Mouse (Mus musculus) right cerebral cortex, postnatal 36 days (tissue): ENCODE measurements at regions not wholly inside any gene's neighbourhood (a gene's known extent, or its start where the extent isn't known, plus 50 kb on each side); places are given as distances from the start of the nearest gene placed in this dataset.

Source experiments
- DNase-seq, 2 experiments: peaks; one replicate each; pipeline ENCODE4 v3.0.0; 2022; ENCODE audit warnings: low spot score in 2 of 2, mixed read lengths in 1 of 2

GRCm38 (mm10) chr4:127758961-127759360 is 211.8 kb downstream of the CK137956 start:
- DNase-seq: no peak

DNA sequence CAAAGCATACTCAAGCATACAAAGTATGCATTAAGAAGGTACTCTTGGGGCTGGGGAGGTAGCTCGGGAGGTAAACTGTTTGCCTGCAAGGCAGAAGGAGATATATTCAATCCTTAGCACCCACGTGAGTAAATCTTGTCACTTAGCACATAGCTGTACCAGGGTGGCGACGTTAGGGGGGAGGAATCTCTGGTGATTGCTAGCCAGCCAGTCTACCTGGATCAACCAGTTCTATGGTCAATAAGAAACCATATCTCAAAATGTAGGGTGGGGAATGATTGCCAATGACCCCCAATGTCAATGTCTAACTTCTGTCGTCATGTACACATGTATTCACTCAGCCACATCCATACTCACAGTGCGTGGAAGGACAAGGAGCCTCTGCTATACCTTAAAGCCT is 214.5 kb downstream of the CK137956 start:
- no peak for DNase-seq

GRCm38 (mm10) chr4:127750781-127751180 is 220.0 kb downstream of the CK137956 start:
- no peak for DNase-seq

GRCm38 (mm10) chr4:127747876-127748275 is 222.9 kb downstream of the CK137956 start:
- no peak for DNase-seq

DNA sequence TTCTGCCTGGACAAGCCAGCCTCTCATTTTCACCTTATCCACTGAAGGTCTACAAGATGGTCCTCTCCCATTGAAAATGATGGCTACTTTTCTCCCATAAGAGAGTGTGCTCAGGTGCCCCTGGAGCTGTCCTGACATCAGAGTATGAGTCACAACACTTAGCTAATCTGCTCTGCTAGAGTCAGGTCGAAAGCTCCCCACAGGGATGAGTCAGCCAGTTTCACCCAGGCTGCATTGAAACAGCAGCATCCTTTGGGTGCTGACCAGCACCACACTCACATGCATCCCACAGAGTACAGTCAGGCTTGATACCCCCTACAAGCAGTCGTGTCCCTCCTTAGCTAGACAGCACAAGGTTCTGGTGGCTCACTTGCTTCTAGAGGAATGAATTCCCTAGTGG is 234.0 kb downstream of the CK137956 start:
- peak; percentile 6 to 21 for DNase-seq

DNA sequence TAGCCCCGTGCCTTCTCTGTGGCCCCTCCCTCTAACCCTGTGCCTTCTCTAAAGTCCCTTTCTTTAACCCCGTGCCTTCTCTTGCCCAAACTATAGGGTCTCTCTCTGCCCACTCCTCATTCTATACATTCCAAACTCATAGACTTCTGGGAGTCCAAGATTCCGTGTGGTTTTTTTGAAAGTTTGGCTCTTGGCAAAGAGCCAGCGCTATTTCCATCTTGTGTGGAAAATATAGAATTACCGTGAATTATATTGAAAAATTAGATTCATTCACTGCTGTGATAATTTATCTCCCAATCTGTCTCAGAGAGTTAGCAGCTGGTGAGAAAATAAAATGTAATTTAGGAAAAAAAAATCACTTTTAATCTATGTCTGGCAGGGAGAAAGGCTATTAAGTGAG is 234.6 kb downstream of the CK137956 start:
- DNase-seq: no peak

DNA sequence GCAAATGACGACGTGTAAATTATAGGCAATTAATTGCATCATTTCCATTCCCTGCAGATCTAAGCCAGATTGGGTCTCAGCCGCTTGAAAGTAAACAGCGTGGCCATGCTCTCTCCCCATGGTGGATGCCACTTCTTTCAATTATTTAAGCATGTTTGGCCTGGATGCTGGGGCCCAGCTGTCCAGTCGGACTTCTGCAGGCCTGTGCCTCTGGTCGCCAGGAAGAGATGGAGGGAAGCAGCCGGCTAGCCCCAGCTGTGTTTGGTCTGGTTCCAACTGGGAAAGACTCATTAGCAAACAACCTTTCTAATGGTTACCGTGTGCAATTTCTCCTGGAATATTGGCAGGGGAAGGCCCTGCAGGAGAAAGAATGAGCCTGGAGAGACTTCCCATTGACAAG is 236.1 kb downstream of the CK137956 start:
- DNase-seq: no peak

DNA sequence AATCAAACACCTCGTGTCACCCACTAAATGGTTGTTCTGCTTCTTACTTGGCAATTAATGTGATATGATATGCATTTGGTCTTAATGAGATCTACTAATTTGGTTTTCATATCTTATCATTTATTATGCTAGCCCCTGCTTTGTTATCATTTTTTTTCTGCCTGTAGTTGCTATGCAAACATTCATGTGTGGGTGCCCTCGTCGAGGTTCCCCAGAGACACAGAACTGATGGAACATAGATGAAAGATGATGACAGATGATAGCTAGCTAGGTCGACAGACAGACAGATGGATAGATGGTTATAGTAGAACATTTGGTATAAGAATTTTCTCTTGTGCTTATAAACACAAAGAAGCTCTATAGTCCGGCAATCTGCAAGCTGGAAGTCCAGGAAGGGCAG is 252.1 kb downstream of the CK137956 start:
- no peak for DNase-seq

DNA sequence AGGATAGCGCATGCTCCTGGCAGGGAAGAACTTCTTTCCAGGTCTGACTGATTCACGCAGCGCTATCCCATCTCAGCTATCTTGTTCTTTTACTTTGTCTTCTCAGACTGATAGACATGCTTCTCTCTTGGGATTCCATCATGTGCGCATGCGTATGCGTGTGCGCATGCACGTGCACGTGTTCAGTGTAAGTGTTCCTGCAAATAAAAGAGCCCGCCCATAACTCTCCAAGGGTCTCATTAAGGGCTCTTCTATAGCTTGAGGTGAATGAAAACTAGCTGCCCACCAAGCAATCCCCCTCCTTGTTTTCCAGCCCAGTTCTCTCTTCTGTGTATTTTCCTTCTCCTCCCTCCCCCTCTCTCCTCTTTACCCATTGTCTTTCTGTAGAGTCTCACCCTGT is 258.5 kb downstream of the CK137956 start:
- no peak for DNase-seq

GRCm38 (mm10) chr4:127710816-127711215 is 259.9 kb downstream of the CK137956 start:
- no peak for DNase-seq

- no peak for DNase-seq
Observed at GRCm38 (mm10) chr4:127709746-127710145, 261.0 kb downstream of the CK137956 start.

DNA sequence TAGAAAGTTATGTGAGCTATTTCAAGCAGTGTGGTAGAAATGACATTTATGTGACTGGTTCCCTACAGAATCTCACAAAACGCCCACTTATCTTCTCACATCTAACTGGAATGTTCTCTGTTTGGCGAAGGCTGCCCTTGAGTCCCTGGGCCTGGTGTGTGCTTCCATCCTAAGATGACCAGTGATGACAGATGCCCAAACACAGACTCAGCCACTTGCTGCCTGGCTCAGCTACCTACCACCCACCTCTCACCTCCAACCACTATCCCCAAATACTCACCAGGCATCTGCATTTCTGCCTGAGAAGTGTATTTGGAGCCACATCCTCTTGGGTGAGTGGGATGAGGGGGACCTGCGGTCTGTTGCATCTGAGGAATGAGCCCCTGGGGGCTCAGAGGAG is 262.6 kb downstream of the CK137956 start:
- peak; percentile 67 to 84 for DNase-seq

- no peak for DNase-seq
Observed at GRCm38 (mm10) chr4:127707126-127707525, 263.6 kb downstream of the CK137956 start.

DNA sequence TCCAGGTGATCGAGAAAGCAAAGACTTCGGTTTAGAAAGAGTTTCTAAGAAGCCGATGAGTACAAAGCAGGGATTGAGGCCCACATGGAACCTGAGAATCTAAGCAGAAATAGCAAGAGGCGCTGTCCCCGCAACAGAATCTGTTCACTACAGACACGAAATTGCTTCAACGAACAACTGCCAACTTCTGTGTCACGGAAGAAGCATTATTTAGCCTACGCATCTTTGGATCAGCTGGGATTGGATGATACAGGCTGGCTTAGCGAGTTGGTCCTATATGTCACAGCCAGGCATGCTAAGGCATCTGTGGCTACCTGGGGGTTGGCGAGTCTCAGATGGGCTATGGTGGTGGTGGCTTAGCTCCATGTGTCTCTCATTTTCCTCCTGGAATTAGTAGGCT is 269.1 kb downstream of the CK137956 start:
- peak; percentile 34 to 37 for DNase-seq

DNA sequence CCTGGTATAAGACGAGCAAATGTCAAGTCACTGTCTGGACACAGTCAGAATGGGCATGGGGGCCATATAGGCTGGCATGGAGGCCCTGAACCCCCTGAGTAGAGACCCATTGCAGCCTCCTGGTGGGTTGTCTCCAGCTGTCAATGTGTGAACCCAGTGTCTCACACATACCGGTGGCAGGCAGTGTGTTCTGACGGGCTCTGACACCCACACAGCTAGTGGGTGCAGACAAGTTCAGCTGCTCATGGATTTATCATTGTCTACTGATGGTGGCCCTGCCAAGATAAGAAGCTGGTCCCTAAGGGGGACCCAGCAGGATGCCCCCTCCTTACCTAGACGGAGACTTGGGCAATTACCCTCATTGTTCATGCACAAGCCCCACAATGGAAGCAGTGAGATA is 280.8 kb downstream of the CK137956 start:
- peak in 1 of 2 experiments; percentile 37 for DNase-seq

DNA sequence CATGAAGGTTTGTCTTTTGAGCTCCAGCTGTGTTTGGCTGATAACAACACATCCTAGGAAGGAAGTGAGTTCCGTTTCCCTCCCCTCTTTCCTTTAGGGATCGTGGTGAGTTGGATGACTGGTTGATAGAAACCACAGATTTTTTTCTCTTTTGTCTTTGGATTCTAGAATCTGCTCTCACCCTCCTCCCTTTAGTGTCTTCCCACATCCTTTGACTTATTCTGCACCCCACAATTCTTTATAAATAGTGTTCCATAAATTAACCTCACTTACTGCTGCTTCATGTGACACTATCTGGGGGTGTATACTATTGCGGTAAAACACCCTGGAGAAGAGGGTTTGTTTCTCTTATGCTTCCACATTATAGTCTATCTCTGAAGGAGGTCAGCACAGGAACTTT is 285.7 kb downstream of the CK137956 start:
- DNase-seq: no peak

GRCm38 (mm10) chr4:127679391-127679790 is 291.4 kb downstream of the CK137956 start:
- DNase-seq: no peak

DNA sequence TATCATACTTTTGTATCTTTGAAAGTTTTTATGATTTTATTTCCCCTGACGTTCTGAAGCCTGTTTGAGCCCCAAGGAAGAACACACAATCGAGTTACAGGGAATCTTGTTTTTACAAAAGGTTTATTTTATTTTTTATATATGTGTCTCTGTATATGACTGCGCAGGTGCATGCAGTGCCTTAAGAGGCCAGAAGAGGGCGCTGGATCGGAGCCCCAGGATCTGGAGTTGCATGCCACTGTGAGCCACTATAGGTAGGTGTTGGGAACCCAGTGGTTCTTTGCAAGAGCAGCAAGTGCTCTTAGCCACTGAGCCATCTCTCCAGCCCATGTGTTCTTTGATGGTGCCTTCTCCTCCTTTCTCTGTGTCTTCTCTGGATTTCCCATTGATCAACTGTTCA is 292.3 kb downstream of the CK137956 start:
- no peak for DNase-seq

- no peak for DNase-seq
Observed at GRCm38 (mm10) chr4:127675745-127676315, 294.9 kb downstream of the CK137956 start.

DNA sequence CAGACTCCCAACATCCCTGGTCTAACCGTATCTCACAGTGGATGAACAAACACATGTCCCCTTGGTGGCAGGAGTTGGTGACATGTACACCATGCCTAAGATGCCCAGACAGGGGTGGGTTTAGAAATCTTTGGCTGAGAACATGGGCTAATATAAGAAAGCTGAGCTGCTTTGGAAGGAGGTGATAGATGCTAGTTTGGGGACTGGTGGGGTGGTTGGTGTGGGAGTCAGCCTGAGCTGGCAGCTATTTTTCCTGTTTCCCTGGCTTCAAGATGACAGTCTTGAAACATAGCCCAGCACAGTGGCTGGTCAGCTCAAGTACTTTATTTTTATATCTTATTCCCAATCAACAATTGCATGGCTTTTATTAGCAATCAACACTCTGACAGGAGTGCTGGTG is 302.0 kb upstream of the Gjb5 start:
- peak in 1 of 2 experiments; percentile 45 for DNase-seq

GRCm38 (mm10) chr4:127651601-127652000 is 293.6 kb upstream of the Gjb5 start:
- DNase-seq: no peak

GRCm38 (mm10) chr4:127648011-127648410 is 290.0 kb upstream of the Gjb5 start:
- DNase-seq: no peak

GRCm38 (mm10) chr4:127647189-127647588 is 289.2 kb upstream of the Gjb5 start:
- no peak for DNase-seq
